In the genomic region with DNA sequence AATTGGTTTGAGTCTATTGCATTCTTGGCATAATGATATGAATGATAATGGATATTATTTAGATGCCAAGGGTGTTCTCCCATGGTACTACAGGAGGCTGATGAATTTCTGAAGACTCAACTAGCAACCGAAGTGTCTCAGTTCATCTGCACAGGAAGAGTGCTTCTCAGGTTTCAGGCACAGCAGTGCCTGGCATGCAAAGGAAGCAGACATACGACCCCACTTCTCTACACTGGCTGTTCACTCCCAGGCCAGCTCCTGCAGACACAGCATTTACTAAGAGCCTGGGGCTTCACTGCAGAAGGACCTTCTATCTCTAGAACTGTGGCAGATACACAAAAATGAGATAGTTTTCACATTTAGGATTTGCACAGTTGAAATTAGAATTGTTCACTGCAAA, we compare ENCODE assay signal across 27 mouse cellular contexts. TPM values are rescaled to one million over a fixed set of nuclear protein-coding genes. Genes with fewer than 3 reads are reported as not detected.
DNase-seq lines count a peak whose midpoint lies in the region; ATAC-seq and TF ChIP-seq lines count a peak whose summit lies in the region.
"Had no signal": no experiment of that assay in that cellular context is flagged by ENCODE, and none has a peak within 500 bp of the region (broad histone marks: within the 10 kb centered on the region; RNA-seq: fewer than 3 reads in every experiment).

No protein-coding gene starts in this region.

- H3K4me2 ChIP-seq in kidney, embryonic 15.5 days = no peak overlapping the region
- H3K4me2 ChIP-seq: heart, embryonic 15.5 days; hindbrain, embryonic 13.5 days; limb, embryonic 13.5 days; liver, embryonic 11.5 days; lung, embryonic 15.5 days; midbrain, embryonic 11.5 days had no signal

- no peak for TF ChIP-seq POLR2A in kidney, adult 2 months (IDR thresholded peaks at IDR 0.05; ENCODE audit: low read depth, low read length)

- H3K4me1 ChIP-seq in kidney, embryonic 15.5 days = no peaks in the 10 kb centered on the region
- H3K4me1 ChIP-seq in kidney, adult 2 months (ENCODE audit: control insufficient read depth, insufficient read depth, low read length) = no peaks in the 10 kb centered on the region
- H3K4me1 ChIP-seq: heart, embryonic 15.5 days; limb, embryonic 13.5 days; lung, embryonic 15.5 days had no signal

- DNase-seq in kidney, adult 2 months = no peak
- DNase-seq in 3T3-L1 (ENCODE audit: low read depth, low spot score) = peak; percentile 8
- peak; percentile 54 for DNase-seq in embryo, embryonic 11 days
- DNase-seq in mesoderm, embryonic 11.5 days (ENCODE audit: low read depth, low spot score) = peak; percentile 66
- DNase-seq in right cerebral cortex, adult 2 months (ENCODE audit: low spot score in 2 of 2) = no peak
- no peak for DNase-seq in layer of hippocampus, postnatal 14 days (ENCODE audit: low spot score in 2 of 2)
- DNase-seq: adrenal gland, postnatal 25 days; cerebellum, adult 11-12 months; cerebellum, adult 9-11 months; forebrain, postnatal 0 days; gastrocnemius, postnatal 10 days; kidney, postnatal 10 days; thymus, postnatal 4 days had no signal

- H3K27me3 ChIP-seq in kidney, embryonic 15.5 days = no peaks in the 10 kb centered on the region
- H3K27me3 ChIP-seq in kidney, adult 2 months (replicated peaks; ENCODE audit: control insufficient read depth, insufficient read depth, low read length) = no peaks in the 10 kb centered on the region
- H3K27me3 ChIP-seq: heart, embryonic 15.5 days; hindbrain, embryonic 13.5 days; limb, embryonic 13.5 days; lung, embryonic 15.5 days had no signal

- H3K4me3 ChIP-seq in kidney, embryonic 15.5 days (replicated peaks) = no peak overlapping the region
- H3K4me3 ChIP-seq in kidney, adult 2 months (ENCODE audit: insufficient read depth, low read depth, low read length) = no peak overlapping the region
- H3K4me3 ChIP-seq: erythroblast, embryonic 14.5 days; heart, embryonic 15.5 days; hindbrain, embryonic 13.5 days; limb, embryonic 13.5 days; lung, embryonic 15.5 days; myocyte had no signal

- no peak overlapping the region for H3K27ac ChIP-seq in kidney, embryonic 15.5 days
- H3K27ac ChIP-seq in kidney, adult 2 months (ENCODE audit: insufficient read depth, low read depth, low read length) = no peak overlapping the region
- H3K27ac ChIP-seq: heart, embryonic 15.5 days; hindbrain, embryonic 13.5 days; limb, embryonic 13.5 days; lung, embryonic 15.5 days had no signal

- H3K36me3 ChIP-seq in kidney, embryonic 15.5 days = no peaks in the 10 kb centered on the region
- H3K36me3 ChIP-seq in kidney, adult 2 months (ENCODE audit: control insufficient read depth, insufficient read depth, low read length) = no peaks in the 10 kb centered on the region
- H3K36me3 ChIP-seq: heart, embryonic 15.5 days; hindbrain, embryonic 13.5 days; limb, embryonic 13.5 days; lung, embryonic 15.5 days had no signal

- H3K9me3 ChIP-seq in kidney, embryonic 15.5 days (replicated peaks) = no peaks in the 10 kb centered on the region
- H3K9me3 ChIP-seq: heart, embryonic 15.5 days; hindbrain, embryonic 13.5 days; limb, embryonic 13.5 days; lung, embryonic 15.5 days had no signal

- peak; percentile 95 for ATAC-seq in kidney, embryonic 15.5 days (replicated peaks; ENCODE audit: low FRiP score)
- ATAC-seq: CD4-positive, CD25-positive, alpha-beta regulatory T cell, adult 4 months; forebrain, postnatal 0 days; intestine, embryonic 16.5 days; midbrain, embryonic 16.5 days had no signal

- no peak overlapping the region for H3K9ac ChIP-seq in kidney, embryonic 15.5 days
- H3K9ac ChIP-seq: forebrain, postnatal 0 days; heart, embryonic 15.5 days; hindbrain, embryonic 13.5 days; limb, embryonic 13.5 days; lung, embryonic 15.5 days had no signal

- TF ChIP-seq CTCF in kidney, adult 2 months (conservative IDR thresholded peaks at IDR 0.05; ENCODE audit: insufficient read depth, insufficient read length, low read depth, low read length) = no peak

- WGBS in kidney, embryonic 15.5 days = 11% methylated on average over 2 of the region's 2 CpGs
- WGBS in kidney, adult 2 months = 12% methylated on average over 2 of the region's 2 CpGs

RNA-seq across cellular contexts. Expression of a gene that starts 18.4 kb away (rescaled TPM):
- 8.4 and 9.5 TPM in 2 replicates for polyA plus RNA-seq in kidney, embryonic 15.5 days (2015; fragmentation: Nextera tagmentation; extraction: Ambion mirVana)
- 5.0 and 5.6 TPM in 2 replicates for polyA plus RNA-seq in kidney, adult 2 months (2012; rRNA removed)
- total RNA-seq in layer of hippocampus, postnatal 14 days (2021) = 10 to 100 TPM; 74.2 to 75.2 TPM
- total RNA-seq: common myeloid progenitor, adult 5-6 weeks; megakaryocyte progenitor cell, adult 5-6 weeks had no signal

Comparison
In these comparisons a context has a peak if more than half of its experiments do, and no peak if none do; other contexts are left out.
1. DNase-seq: peak in 3T3-L1 (single experiment), embryo, embryonic 11 days (single experiment) and mesoderm, embryonic 11.5 days (single experiment); none in kidney, adult 2 months (single experiment), right cerebral cortex, adult 2 months (0 of 2) and layer of hippocampus, postnatal 14 days (0 of 2).